Mouse (Mus musculus): ENCODE data around the gene Gm43720.
"Not testable (repeated sequence)": the region's sequence is repeated elsewhere in the genome, so short reads cannot be mapped to it uniquely, and the experiment has no call there.

Gene Gm43720

GRCm38 (mm10) chr5:138219864-138220263 is 59.9 kb downstream of the Gm43720 start:
- in situ Hi-C loops (cut with MseI, MboI), result no loop called here

- in situ Hi-C loops (cut with MseI, MboI), result not testable (repeated sequence)
Observed at GRCm38 (mm10) chr5:138216632-138217031, 63.1 kb downstream of the Gm43720 start.

Measured in mouse trophoblast stem cell (cell line).